Mouse (Mus musculus) hematopoietic stem cell, adult 5-6 weeks (primary cell): ENCODE measurements around the gene Polr1e. TPM values are rescaled to one million over a fixed set of nuclear protein-coding genes. Genes with fewer than 3 reads are reported as not detected.
A peak's percentile ranks its signal among the peaks of the same experiment; 100 is the strongest.

Source experiments
- ATAC-seq, 2 experiments: fragments of 125-278 bp in 1 of 2; replicated peaks in 1 of 2; 2 replicates each; pipeline ENCODE4 v1.8.0; 2016 to 2017; ENCODE audit warnings: inconsistent platforms in 2 of 2, mild to moderate bottlenecking in 2 of 2, moderate number of reproducible peaks in 2 of 2, low read depth in 1 of 2, moderate TSS enrichment in 1 of 2; ENCODE audit not compliant: low FRiP score in 2 of 2, poor library complexity in 2 of 2, severe bottlenecking in 2 of 2, insufficient read depth in 1 of 2, low TSS enrichment in 1 of 2
- total RNA-seq: library from RNA; stranded (forward); fragments of 172-1452, 232-1000 nt; gene quantifications from 2 replicates; pipeline ENCODE4 v1.2.3, GENCODE M21; 2017

The Polr1e gene
- total RNA-seq, 1 experiment from 2014 or later, result 52.5 TPM

DNA sequence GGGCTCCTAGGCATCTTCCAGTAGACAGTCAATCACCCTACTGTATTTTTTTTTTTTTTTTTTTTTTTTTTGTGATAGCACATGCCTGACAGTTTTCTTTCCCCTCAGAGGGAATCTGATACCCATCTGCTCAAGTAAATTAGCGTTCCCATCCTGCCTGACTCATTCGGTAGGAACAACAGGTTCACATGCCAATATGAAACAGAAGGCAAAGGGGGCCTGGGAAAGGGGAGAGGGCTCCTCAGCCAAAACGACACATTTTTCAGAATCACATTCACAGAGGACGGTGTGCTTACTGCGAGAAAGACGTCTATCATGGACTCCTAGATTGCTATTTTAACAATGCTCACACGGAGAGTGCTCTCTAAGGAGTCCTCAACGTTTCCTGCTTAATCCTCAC is 65.1 kb downstream of the Polr1e start:
- no peak for ATAC-seq

DNA sequence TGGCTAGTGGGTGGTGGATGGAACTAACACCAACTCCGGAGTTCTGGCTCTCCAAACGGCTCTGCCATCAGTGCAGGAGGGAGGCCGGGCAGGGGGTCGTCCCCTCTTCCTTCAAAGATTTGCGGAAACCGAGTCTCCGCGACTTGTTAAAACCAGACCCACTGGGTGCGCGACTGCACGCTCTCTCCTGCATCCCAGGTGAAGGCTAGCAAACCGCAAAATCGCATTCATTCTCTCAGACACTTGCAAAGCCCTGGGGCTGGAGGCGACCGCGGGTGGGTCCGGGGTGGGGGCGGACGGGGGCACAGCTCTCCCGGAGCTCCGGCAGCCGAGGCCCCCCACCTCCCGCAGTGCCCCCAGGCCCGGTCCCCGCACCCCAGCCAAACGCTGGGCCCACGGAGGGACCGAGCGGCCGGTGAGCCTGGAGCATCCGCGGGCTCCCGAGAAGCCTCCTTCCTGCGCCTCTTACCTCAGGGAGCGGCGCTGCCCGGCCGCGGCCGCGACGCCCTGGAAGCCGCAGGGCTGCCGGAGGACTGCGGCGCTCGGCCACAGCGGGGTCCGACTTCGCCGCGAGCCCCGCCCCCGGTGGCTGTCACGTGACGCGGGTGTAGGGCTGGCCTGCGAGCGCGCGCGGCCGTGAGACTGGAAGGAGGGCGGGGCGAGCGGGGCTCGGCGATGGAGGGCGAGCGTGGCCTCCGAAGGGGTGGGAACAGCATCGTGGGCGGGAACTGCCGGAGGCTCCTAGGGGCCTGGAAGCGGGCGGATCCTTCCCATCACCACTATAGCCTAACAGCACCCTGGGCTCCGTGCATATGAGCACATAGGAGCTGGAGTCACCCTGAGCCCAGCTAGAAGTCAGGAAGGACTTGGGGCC is 65.9 kb downstream of the Polr1e start, which contains the start of gene Fbxo10:
TSS of gene Fbxo10 (minus strand) at position 584 of the 874 bp plus-strand sequence.
- peak; percentile 90 to 97 for ATAC-seq

DNA sequence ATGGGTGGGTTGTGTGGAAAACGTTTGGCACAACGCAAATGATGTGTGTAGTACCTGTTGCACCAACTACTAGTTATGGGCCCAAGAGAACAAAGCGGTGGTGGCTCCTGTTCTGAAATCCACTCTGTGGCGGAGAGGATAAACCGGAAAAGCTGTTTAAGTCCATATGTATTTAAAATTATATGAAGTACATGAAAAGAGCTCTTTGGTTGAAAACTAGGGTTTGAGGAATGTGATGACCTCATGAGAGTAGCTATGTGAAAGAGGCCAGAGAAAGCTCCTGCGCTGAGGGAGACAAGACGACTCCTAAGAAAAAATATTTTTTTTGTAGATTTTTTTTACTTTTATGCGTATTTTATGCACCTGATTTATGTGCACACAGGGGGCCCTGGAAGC is 66.5 kb downstream of the Polr1e start:
- no peak for ATAC-seq

Other genes starting within 250 kb of the Polr1e start
- 8.2 and 16.8 TPM in 2 replicates for gene Grhpr, start 37.2 kb upstream of the Polr1e start, total RNA-seq
- 12.5 and 13.6 TPM in 2 replicates for gene Zbtb5, start 6.2 kb upstream of the Polr1e start, total RNA-seq
- 5.2 and 7.8 TPM in 2 replicates for gene Fbxo10, start 66.0 kb downstream of the Polr1e start, total RNA-seq
- 132 and 175 TPM in 2 replicates for gene Tomm5, start 89.5 kb downstream of the Polr1e start, total RNA-seq
- not detected in 2 replicates for gene Frmpd1, start 166.3 kb downstream of the Polr1e start, total RNA-seq